Mouse (Mus musculus) mouse embryonic stem cell (cell line): ENCODE data around the gene Klri1.
"Not testable (repeated sequence)": the region's sequence is repeated elsewhere in the genome, so short reads cannot be mapped to it uniquely, and the experiment has no call there.

Source experiments
- in situ Hi-C, 2 experiments: fragments of 300-500 bp; cut with MboI; formaldehyde crosslinking; loops; 1 replicate in 1 of 2; 3 replicates in 1 of 2; pipeline ENCODE4 v1.14.3; 2019 to 2020; ENCODE audit warnings: low sequenced_read_pairs in 2 of 2, low pct_unique_long_range_greater_than_20kb in 1 of 2, mixed read lengths in 1 of 2; ENCODE audit not compliant: unreplicated experiment in 1 of 2

Gene Klri1

GRCm38 (mm10) chr6:129717032-129717431, at the start of gene Klri1:
Gene Klri1 (minus strand): TSS chr6:129717132.
- in situ Hi-C loops, result no loop called here

GRCm38 (mm10) chr6:129747654-129748032, 30.7 kb upstream of the Klri1 start:
- in situ Hi-C loops, result no loop called here

GRCm38 (mm10) chr6:129747016-129747653, 30.2 kb upstream of the Klri1 start:
- in situ Hi-C loops, result no loop called here

- in situ Hi-C loops, result no loop called here
Measured at GRCm38 (mm10) chr6:129746151-129746550, 29.2 kb upstream of the Klri1 start.

GRCm38 (mm10) chr6:129740069-129740721, 23.3 kb upstream of the Klri1 start, which contains the start of gene Klri2:
Gene Klri2 (minus strand): TSS chr6:129740484.
- in situ Hi-C loops, result no loop called here

- in situ Hi-C loops, result no loop called here
Measured at GRCm38 (mm10) chr6:129736414-129736813, 19.5 kb upstream of the Klri1 start.

- in situ Hi-C loops, result no loop called here
Measured at GRCm38 (mm10) chr6:129727237-129727636, 10.3 kb upstream of the Klri1 start.

- in situ Hi-C loops, result no loop called here
Measured at GRCm38 (mm10) chr6:129721390-129721789, 4.5 kb upstream of the Klri1 start.

- in situ Hi-C loops, result no loop called here
Measured at GRCm38 (mm10) chr6:129720487-129720886, 3.6 kb upstream of the Klri1 start.

- in situ Hi-C loops, result no loop called here
Measured at GRCm38 (mm10) chr6:129713566-129713965, 3.4 kb downstream of the Klri1 start.

- in situ Hi-C loops, result not testable (repeated sequence)
Measured at GRCm38 (mm10) chr6:129691436-129691835, 25.5 kb downstream of the Klri1 start.

GRCm38 (mm10) chr6:129680379-129680778, 36.6 kb downstream of the Klri1 start:
- in situ Hi-C loops, result no loop called here

- in situ Hi-C loops, result no loop called here
Measured at GRCm38 (mm10) chr6:129678873-129679272, 38.1 kb downstream of the Klri1 start, which contains the start of gene Klrc1. Gene Klrc1 (minus strand): TSS chr6:129678973.

GRCm38 (mm10) chr6:129661301-129661700, 55.6 kb downstream of the Klri1 start:
- in situ Hi-C loops, result not testable (repeated sequence)

- in situ Hi-C loops, result not testable (repeated sequence)
Measured at GRCm38 (mm10) chr6:129660589-129660988, 56.3 kb downstream of the Klri1 start, which contains the start of gene Klrc2. Gene Klrc2 (minus strand): TSS chr6:129660689.
